Mouse (Mus musculus) spleen, adult 2 months (tissue): Measurements from ENCODE around the gene Vamp9.

ENCODE experiments used
- CTCF ChIP-seq: fragments of 200-500 bp; IDR thresholded peaks from 2 replicates; pipeline ENCODE4 v1.5.1; 2011; ENCODE audit warnings: mild to moderate bottlenecking, inconsistent platforms; ENCODE audit not compliant: insufficient read depth, insufficient read length, insufficient replicate concordance; ENCODE audit errors: extremely low read depth
- POLR2A ChIP-seq: fragments of 200-500 bp; IDR thresholded peaks from 2 replicates; pipeline ENCODE4 v1.6.1; 2011; ENCODE audit warnings: low read depth, low read length, inconsistent platforms

GRCm38 (mm10) chr5:99953883-99954282 is 47.8 kb downstream of the Vamp9 start:
- no peak for TF ChIP-seq CTCF
- no peak for TF ChIP-seq POLR2A
